Mouse (Mus musculus) midbrain, postnatal 0 days (tissue): Measurements from ENCODE around the gene Mrpl27. TPM values are rescaled to one million over a fixed set of nuclear protein-coding genes. Genes with fewer than 3 reads are reported as not detected.

Source experiments
- ATAC-seq: fragments of 200-750 bp; cut with Nextera tagmentation; 2 replicates; pipeline ENCODE4 v1.8.0; 2017; ENCODE audit warnings: moderate number of reproducible peaks, mild to moderate bottlenecking, moderate TSS enrichment, moderate library complexity; ENCODE audit not compliant: low FRiP score
- DNase-seq: peaks from one replicate; pipeline ENCODE4 v3.0.0-alpha.2; 2015; ENCODE audit warnings: low spot score
- H3K27ac ChIP-seq: fragments of 300-500 bp; sonication (generic); 2 replicates; pipeline ENCODE4 v1.5.1; 2014; ENCODE audit warnings: low read depth, mild to moderate bottlenecking, low read length, mixed read lengths
- H3K27me3 ChIP-seq: fragments of 300-500 bp; sonication (generic); 2 replicates; pipeline ENCODE4 v1.6.1; 2014; ENCODE audit warnings: low read length, control low read depth, mixed read lengths; ENCODE audit not compliant: insufficient read depth
- H3K36me3 ChIP-seq: fragments of 300-500 bp; sonication (generic); 2 replicates; pipeline ENCODE4 v1.6.1; 2014; ENCODE audit warnings: low read length, control low read depth, mixed read lengths; ENCODE audit not compliant: insufficient read depth
- H3K4me1 ChIP-seq: fragments of 300-500 bp; sonication (generic); 2 replicates; pipeline ENCODE4 v1.6.1; 2014; ENCODE audit warnings: mild to moderate bottlenecking, control low read depth, antibody characterized with exemption, low read length, mixed read lengths; ENCODE audit not compliant: insufficient read depth
- H3K4me2 ChIP-seq: fragments of 300-500 bp; sonication (generic); 2 replicates; pipeline ENCODE4 v1.6.1; 2014; ENCODE audit warnings: low read depth, mild to moderate bottlenecking, low read length, mixed read lengths; ENCODE audit not compliant: poor library complexity, severe bottlenecking
- H3K4me3 ChIP-seq: fragments of 300-500 bp; sonication (generic); 2 replicates; pipeline ENCODE4 v1.5.1; 2014; ENCODE audit warnings: low read depth, mild to moderate bottlenecking, low read length, moderate library complexity
- H3K9ac ChIP-seq: fragments of 300-500 bp; sonication (generic); replicated peaks from 2 replicates; pipeline ENCODE4 v1.6.1; 2014; ENCODE audit warnings: mild to moderate bottlenecking, low read length, moderate library complexity, mixed read lengths; ENCODE audit not compliant: poor library complexity, severe bottlenecking
- H3K9me3 ChIP-seq: fragments of 300-500 bp; sonication (generic); 2 replicates; pipeline ENCODE4 v1.6.1; 2016; ENCODE audit warnings: low read length, control low read depth
- CTCF ChIP-seq: IDR thresholded peaks from 2 replicates; pipeline ENCODE4 v1.5.1; 2016; ENCODE audit warnings: antibody characterized with exemption, mild to moderate bottlenecking
- WGBS: fragments of 180-500 bp; shearing (Covaris S2); extraction: QIAGEN DNeasy Blood & Tissue Kit; methylation state at CpG from one replicate; pipeline ENCODE4 v1.1.7; 2014; 5-methylcytosine and 5-hydroxymethylcytosine counted together
- polyA plus RNA-seq: library from polyadenylated mRNA; unstranded; fragments of >200 nt; fragmentation: Nextera tagmentation; extraction: Ambion mirVana; gene quantifications from 2 replicates; pipeline ENCODE4 v1.2.1, GENCODE M21; 2015
- total RNA-seq: library from RNA; depleted of rRNA; stranded (reverse); fragments of >200 nt; gene quantifications from 2 replicates; pipeline ENCODE4 v1.2.3, GENCODE M21; 2014; rRNA removed

Gene Mrpl27
- total RNA-seq (42.5 and 49.5 TPM in 2 replicates), polyA plus RNA-seq (162 and 169 TPM in 2 replicates)

DNA sequence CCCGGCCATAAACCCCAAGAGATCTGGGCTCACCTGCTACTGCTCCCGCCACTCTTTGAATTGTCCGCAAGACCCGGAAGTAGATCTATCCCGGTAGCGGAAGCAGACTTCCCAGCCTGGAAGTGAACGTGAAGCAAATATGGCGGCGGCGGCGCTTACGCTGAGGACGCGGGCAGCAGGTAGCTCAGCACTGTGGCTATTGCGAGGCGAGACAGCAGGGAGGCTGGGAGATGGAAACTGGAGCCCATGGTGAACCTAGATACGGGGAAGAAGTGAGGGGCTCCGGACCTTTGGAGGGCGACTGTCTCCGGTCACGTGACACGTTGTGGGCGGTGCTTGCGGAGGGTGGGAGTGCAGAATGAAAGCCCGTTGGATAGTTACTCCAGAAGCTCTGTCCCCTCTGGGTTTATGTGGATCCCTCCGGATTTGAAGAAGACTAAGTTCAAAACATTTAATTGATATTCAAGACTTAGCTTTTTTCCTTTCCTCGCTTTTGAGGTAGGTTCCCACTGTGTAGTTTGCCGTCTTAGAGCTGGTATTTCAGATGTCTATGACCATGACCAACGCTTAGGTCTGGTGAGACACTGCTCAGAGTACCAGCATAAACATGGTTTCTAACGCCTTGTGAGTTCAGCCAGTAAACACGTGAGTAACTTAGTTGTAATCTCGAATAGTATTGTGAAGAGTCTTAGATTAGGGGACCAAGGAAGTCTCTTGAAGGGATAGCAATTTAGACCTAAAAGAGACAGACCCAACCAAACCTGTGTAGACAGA, at the start of gene Mrpl27, which contains the start of gene Eme1:
TSS of gene Mrpl27 (plus strand) at position 105 of the 774 bp plus-strand sequence.
TSS of gene Eme1 (minus strand) at position 302 of the 774 bp plus-strand sequence.
- WGBS, result 1% methylated on average over 32 of the region's 32 CpGs
- peak within 1 kb of the TSS; percentile 68 for H3K9ac ChIP-seq
- DNase-seq, result peak; percentile 85

DNA sequence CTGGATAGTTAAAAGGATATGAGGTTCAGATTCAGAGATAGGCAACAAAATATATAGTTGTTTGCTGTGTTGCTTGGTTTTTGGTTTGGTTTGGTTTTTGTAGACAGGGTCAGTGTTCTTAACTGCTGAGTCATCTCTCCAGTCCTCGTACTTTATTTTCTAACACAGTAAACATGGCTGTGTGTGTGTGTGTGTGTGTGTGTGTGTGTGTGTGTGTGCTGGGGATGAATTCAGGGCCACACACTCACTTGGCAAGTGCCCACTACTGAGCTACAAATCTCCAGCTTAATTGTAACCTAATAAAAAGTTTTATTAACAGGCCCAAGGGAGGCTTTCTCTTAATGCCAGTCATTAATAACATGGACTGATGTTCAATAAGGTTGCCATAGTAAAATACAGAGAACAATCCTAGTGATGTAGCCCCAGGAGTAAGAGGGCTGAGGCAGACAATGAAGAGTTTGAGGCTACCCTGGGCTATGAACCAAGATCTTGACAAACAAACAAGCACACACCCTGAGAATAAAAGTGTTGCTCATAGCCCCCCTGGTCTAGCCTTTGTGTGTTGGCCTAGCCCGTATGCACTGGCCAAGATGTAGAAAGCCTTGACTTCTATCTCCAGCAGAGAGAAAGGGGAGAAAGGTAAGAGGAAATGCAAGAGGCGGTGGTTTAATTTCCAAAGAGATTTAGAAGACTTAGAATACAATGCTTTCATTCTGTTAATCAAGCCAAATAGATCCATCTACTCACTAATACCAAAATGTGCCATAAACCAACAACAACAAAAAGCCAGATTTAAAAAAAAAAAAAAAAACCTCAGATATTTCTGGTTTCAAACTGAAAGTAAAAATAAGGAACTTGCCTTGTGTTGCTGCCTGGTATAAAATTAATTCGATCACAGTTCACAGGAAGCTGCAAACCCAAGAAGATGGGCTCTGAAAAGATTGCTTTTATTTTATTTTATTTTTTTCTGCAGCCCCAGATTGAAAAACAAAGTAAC, 42.5 kb upstream of the Mrpl27 start:
- no peak overlapping the region for H3K4me2 ChIP-seq
- TF ChIP-seq CTCF, result no peak
- H3K4me3 ChIP-seq, result no peak overlapping the region
- no peaks in the 10 kb centered on the region; the same call in 1 of the 2 replicates for H3K27me3 ChIP-seq
- no peak overlapping the region for H3K9ac ChIP-seq
- ATAC-seq (no peak), DNase-seq (peak; percentile 52)
- no peaks in the 10 kb centered on the region for H3K9me3 ChIP-seq
- no peaks in the 10 kb centered on the region for H3K36me3 ChIP-seq
- no peaks in the 10 kb centered on the region for H3K4me1 ChIP-seq
- 64% methylated on average over 4 of the region's 4 CpGs for WGBS
- H3K27ac ChIP-seq, result no peak overlapping the region

More for the DNA sequence above, at the start of gene Mrpl27, which contains the start of gene Eme1:
- H3K4me1 ChIP-seq, result 0 out of 2 replicates have a peak, but pooled peaks cover 2% of the 10 kb centered on the region
- peak within 1 kb of the TSS; percentile 78 for H3K4me2 ChIP-seq
- no peaks in the 10 kb centered on the region for H3K9me3 ChIP-seq
- peak within 1 kb of the TSS; percentile 92 for H3K27ac ChIP-seq
- peak; percentile 88 for ATAC-seq
- H3K4me3 ChIP-seq, result peak within 1 kb of the TSS; percentile 60
- H3K27me3 ChIP-seq, result no peaks in the 10 kb centered on the region
- peaks cover 7% of the 10 kb centered on the region for H3K36me3 ChIP-seq
- no peak for TF ChIP-seq CTCF

DNA sequence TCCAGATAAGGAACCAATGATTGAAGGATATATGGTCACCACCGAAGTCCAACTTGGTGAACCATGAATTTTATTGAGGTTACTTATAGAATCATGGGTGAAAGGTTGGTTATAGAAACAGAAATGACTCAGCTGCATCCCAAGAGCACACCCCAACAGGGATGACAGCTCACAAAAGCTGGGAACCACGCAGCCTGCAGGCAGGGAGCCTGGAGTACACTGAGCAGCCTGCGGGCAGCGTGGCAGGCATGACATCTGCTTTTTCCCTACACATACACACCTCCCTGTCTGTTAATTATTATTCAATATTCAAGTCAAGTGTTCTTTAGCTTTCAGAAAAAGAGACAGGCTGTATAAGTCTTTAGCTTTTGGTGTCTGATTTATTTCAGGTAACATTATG, 39.0 kb upstream of the Mrpl27 start:
- Histone ChIP-seq H3K9ac (no peak overlapping the region), H3K4me3 (no peak overlapping the region), H3K27me3 (no peaks in the 10 kb centered on the region; the same call in 1 of the 2 replicates), H3K4me2 (no peak overlapping the region), H3K36me3 (no peaks in the 10 kb centered on the region), H3K27ac (no peak overlapping the region), H3K9me3 (no peaks in the 10 kb centered on the region), H3K4me1 (no peaks in the 10 kb centered on the region)
- ATAC-seq (no peak), DNase-seq (no peak)
- WGBS, result 56% methylated on average over 4 of the region's 4 CpGs
- TF ChIP-seq CTCF, result no peak

DNA sequence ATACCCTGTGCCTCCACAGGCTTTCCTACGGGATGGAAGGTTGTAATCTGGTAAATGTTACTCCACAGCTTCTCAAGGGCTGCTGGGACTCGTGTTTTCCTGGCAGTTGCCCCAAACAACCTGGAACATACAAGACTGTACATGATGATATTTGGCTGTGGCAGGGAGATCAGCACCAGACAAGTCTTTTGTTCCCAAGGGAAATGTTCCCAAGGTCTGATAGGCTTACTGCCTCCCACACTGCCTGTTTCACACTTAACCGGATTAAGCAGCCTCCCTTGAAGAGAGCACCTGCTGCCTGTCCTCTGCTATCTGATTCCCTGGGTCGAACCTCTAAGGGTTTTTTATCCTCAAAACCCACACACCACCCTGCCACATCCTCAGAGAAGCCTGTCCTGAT, 38.1 kb upstream of the Mrpl27 start:
- Histone ChIP-seq H3K27me3 (no peaks in the 10 kb centered on the region; the same call in 1 of the 2 replicates), H3K4me2 (no peak overlapping the region), H3K9me3 (no peaks in the 10 kb centered on the region), H3K27ac (no peak overlapping the region), H3K4me1 (no peaks in the 10 kb centered on the region), H3K4me3 (no peak overlapping the region), H3K9ac (no peak overlapping the region), H3K36me3 (no peaks in the 10 kb centered on the region)
- no peak for TF ChIP-seq CTCF
- WGBS, result 12% methylated on average over 4 of the region's 4 CpGs
- ATAC-seq, result no peak
- peak; percentile 22 for DNase-seq

DNA sequence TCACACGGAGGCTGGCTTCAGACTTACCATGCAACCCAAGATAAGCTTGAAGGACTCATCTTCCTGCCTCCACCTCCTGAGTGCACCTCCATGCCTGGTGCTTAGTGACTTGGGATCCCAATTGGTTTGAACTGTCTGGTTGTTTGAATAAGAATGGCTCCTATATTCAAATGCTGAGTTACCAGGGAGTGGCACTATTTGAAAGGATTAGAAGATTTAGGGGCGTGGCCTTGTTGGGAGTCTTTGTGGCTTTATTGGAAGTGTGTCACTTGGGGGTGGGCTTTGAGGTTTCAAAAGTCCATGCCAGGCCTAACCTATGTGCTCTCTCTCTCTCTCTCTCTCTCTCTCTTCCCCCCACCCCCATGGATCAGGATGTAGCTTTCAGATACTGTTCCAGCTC, 35.9 kb upstream of the Mrpl27 start:
- no peak overlapping the region for H3K9ac ChIP-seq
- no peaks in the 10 kb centered on the region for H3K36me3 ChIP-seq
- no peak for TF ChIP-seq CTCF
- 93% methylated on average over 2 of the region's 2 CpGs for WGBS
- no peak overlapping the region for H3K4me3 ChIP-seq
- H3K27me3 ChIP-seq, result no peaks in the 10 kb centered on the region; the same call in 1 of the 2 replicates
- no peaks in the 10 kb centered on the region for H3K4me1 ChIP-seq
- DNase-seq, result no peak
- no peak for ATAC-seq
- H3K27ac ChIP-seq, result no peak overlapping the region
- H3K4me2 ChIP-seq, result no peak overlapping the region
- H3K9me3 ChIP-seq, result no peaks in the 10 kb centered on the region
